Mouse (Mus musculus) brain, embryonic 14.5 days (tissue): Measurements from ENCODE around the gene Pou6f1.

ENCODE experiments used
- CTCF ChIP-seq: fragments of 200-500 bp; IDR thresholded peaks from 2 replicates; pipeline ENCODE4 v1.5.1; 2012; ENCODE audit warnings: inconsistent platforms, mild to moderate bottlenecking, moderate library complexity, borderline replicate concordance; ENCODE audit not compliant: insufficient read depth, insufficient read length; ENCODE audit errors: extremely low read depth
- POLR2A ChIP-seq: fragments of 200-500 bp; IDR thresholded peaks from 2 replicates; pipeline ENCODE4 v1.6.1; 2012; ENCODE audit warnings: mild to moderate bottlenecking, inconsistent platforms, borderline replicate concordance; ENCODE audit not compliant: poor library complexity, insufficient read depth, insufficient read length, severe bottlenecking; ENCODE audit errors: extremely low read depth

DNA sequence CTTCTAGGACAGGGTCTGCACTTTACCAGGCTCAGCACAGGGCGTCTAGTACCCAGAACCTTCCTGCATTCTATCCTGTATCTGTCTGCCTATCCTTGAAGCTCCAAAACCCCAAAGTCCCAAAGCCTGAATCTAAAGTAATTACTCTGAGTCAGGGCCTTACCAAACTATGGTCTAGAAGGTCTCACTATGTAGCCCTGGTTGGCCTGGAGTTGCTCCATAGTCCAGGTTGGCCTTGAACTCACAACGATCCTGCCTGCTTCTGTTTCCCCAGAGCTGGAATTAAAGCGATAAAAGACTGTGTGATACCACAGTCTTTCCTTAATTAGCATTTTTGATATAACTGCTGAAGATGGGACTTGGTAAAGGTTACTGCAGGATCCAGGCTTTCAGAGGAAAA is 24.7 kb upstream of the Pou6f1 start:
- TF ChIP-seq CTCF (no peak), POLR2A (no peak)
